Mouse (Mus musculus) MEL (cell line): Measurements from ENCODE around the gene Arhgap45. TPM values are rescaled to one million over a fixed set of nuclear protein-coding genes. Genes with fewer than 3 reads are reported as not detected.

ENCODE experiments used
- DNase-seq: peaks from one replicate; pipeline ENCODE4 v3.0.0; 2011; ENCODE audit warnings: low read depth, low spot score
- H3K27ac ChIP-seq: 2 replicates; pipeline ENCODE4 v1.5.1; 2012; ENCODE audit warnings: low read depth, mild to moderate bottlenecking, control low read depth, low read length, moderate library complexity; ENCODE audit not compliant: control insufficient read depth
- H3K27me3 ChIP-seq, 2 experiments: fragments of 150-350 bp in 1 of 2; sonication (generic) in 1 of 2; 2 replicates each; pipeline ENCODE4 v1.6.1; 2012; ENCODE audit warnings: low read length in 2 of 2, mild to moderate bottlenecking in 2 of 2, improper control_type of control experiment in 1 of 2, moderate library complexity in 1 of 2; ENCODE audit not compliant: insufficient read depth in 2 of 2, control insufficient read depth in 1 of 2
- H3K36me3 ChIP-seq, 2 experiments: 2 replicates each; pipeline ENCODE4 v1.6.1; 2012 to 2014; ENCODE audit warnings: low read length in 2 of 2, improper control_type of control experiment in 1 of 2, inconsistent platforms in 1 of 2, mild to moderate bottlenecking in 1 of 2; ENCODE audit not compliant: insufficient read depth in 2 of 2, control insufficient read depth in 1 of 2
- H3K4me1 ChIP-seq, 2 experiments: fragments of 150-350 bp in 1 of 2; sonication (generic) in 1 of 2; 2 replicates each; pipeline ENCODE4 v1.6.1; 2012; ENCODE audit warnings: low read length in 2 of 2, improper control_type of control experiment in 1 of 2, mild to moderate bottlenecking in 1 of 2; ENCODE audit not compliant: insufficient read depth in 2 of 2, control insufficient read depth in 1 of 2
- H3K4me3 ChIP-seq, 2 experiments: fragments of 150-350 bp in 1 of 2; sonication (generic) in 1 of 2; 2 replicates each; pipeline ENCODE4 v1.5.1; 2012; ENCODE audit warnings: low read depth in 2 of 2, low read length in 2 of 2, mild to moderate bottlenecking in 2 of 2, moderate library complexity in 2 of 2, control low read depth in 1 of 2, improper control_type of control experiment in 1 of 2; ENCODE audit not compliant: control insufficient read depth in 1 of 2, insufficient read depth in 1 of 2
- H3K79me2 ChIP-seq: 2 replicates; pipeline ENCODE4 v1.6.1; 2012; ENCODE audit warnings: mild to moderate bottlenecking, low read length, moderate library complexity; ENCODE audit not compliant: control insufficient read depth, poor library complexity, insufficient read depth
- H3K9ac ChIP-seq: 2 replicates; pipeline ENCODE4 v1.6.1; 2012; ENCODE audit warnings: low read depth, mild to moderate bottlenecking, control low read depth, low read length, moderate library complexity; ENCODE audit not compliant: control insufficient read depth, poor library complexity, severe bottlenecking
- H3K9me3 ChIP-seq: fragments of 150-350 bp; sonication (generic); replicated peaks from 2 replicates; pipeline ENCODE4 v1.6.1; 2012; ENCODE audit warnings: mild to moderate bottlenecking, low read length, improper control_type of control experiment, moderate library complexity; ENCODE audit not compliant: insufficient read depth
- CHD1 ChIP-seq: IDR thresholded peaks from 2 replicates; pipeline ENCODE4 v1.6.1; 2012; ENCODE audit warnings: low read depth, mild to moderate bottlenecking, inconsistent platforms, low read length, improper control_type of control experiment
- CHD2 ChIP-seq: IDR thresholded peaks from 2 replicates; pipeline ENCODE4 v1.6.1; 2011; ENCODE audit warnings: low read length, improper control_type of control experiment
- E2F4 ChIP-seq: IDR thresholded peaks from 2 replicates; pipeline ENCODE4 v1.6.1; 2011; ENCODE audit warnings: low read depth, low read length, improper control_type of control experiment, borderline replicate concordance
- ELF1 ChIP-seq: IDR thresholded peaks from 2 replicates; pipeline ENCODE4 v1.6.1; 2014; ENCODE audit warnings: low read depth, mild to moderate bottlenecking, inconsistent platforms, low read length, improper control_type of control experiment, moderate library complexity
- EP300 ChIP-seq, 2 experiments: IDR thresholded peaks; 2 replicates each; pipeline ENCODE4 v1.6.1; 2011; ENCODE audit warnings: improper control_type of control experiment in 2 of 2, low read length in 2 of 2, low read depth in 1 of 2, mild to moderate bottlenecking in 1 of 2
- ETS1 ChIP-seq: IDR thresholded peaks from 2 replicates; pipeline ENCODE4 v1.6.1; 2012; ENCODE audit warnings: low read depth, mild to moderate bottlenecking, inconsistent platforms, low read length, improper control_type of control experiment, moderate library complexity
- GABPA ChIP-seq: IDR thresholded peaks from 2 replicates; pipeline ENCODE4 v1.6.1; 2012; ENCODE audit warnings: low read depth, mild to moderate bottlenecking, inconsistent platforms, low read length, improper control_type of control experiment, moderate library complexity
- HCFC1 ChIP-seq: IDR thresholded peaks from 2 replicates; pipeline ENCODE4 v1.6.1; 2012; ENCODE audit warnings: low read depth, mild to moderate bottlenecking, inconsistent platforms, low read length, improper control_type of control experiment, moderate library complexity
- MAFK ChIP-seq: IDR thresholded peaks from 2 replicates; pipeline ENCODE4 v1.6.1; 2011; ENCODE audit warnings: low read depth, mild to moderate bottlenecking, low read length, improper control_type of control experiment, borderline replicate concordance
- MAX ChIP-seq: IDR thresholded peaks from 2 replicates; pipeline ENCODE4 v1.6.1; 2011; ENCODE audit warnings: low read length, improper control_type of control experiment
- MAZ ChIP-seq: IDR thresholded peaks from 2 replicates; pipeline ENCODE4 v1.6.1; 2012; ENCODE audit warnings: low read depth, mild to moderate bottlenecking, inconsistent platforms, low read length, improper control_type of control experiment
- MYB ChIP-seq: IDR thresholded peaks from 2 replicates; pipeline ENCODE4 v1.6.1; 2011; ENCODE audit warnings: mild to moderate bottlenecking, low read depth, low read length, improper control_type of control experiment
- MYC ChIP-seq: IDR thresholded peaks from 2 replicates; pipeline ENCODE4 v1.6.1; 2011; ENCODE audit warnings: low read depth, mild to moderate bottlenecking, low read length, improper control_type of control experiment, moderate library complexity
- NELFE ChIP-seq: IDR thresholded peaks from 2 replicates; pipeline ENCODE4 v1.6.1; 2011; ENCODE audit warnings: low read depth, low read length, improper control_type of control experiment
- NRF1 ChIP-seq: IDR thresholded peaks from 2 replicates; pipeline ENCODE4 v1.6.1; 2014; ENCODE audit warnings: low read depth, mild to moderate bottlenecking, inconsistent platforms, low read length, improper control_type of control experiment, moderate library complexity; ENCODE audit not compliant: poor library complexity, insufficient read depth, severe bottlenecking
- POLR2A ChIP-seq, 2 experiments: IDR thresholded peaks; 2 replicates each; pipeline ENCODE4 v1.6.1; 2011 to 2012; ENCODE audit warnings: low read length in 2 of 2, mild to moderate bottlenecking in 2 of 2, control low read depth in 1 of 2, improper control_type of control experiment in 1 of 2, low read depth in 1 of 2, moderate library complexity in 1 of 2; ENCODE audit not compliant: control insufficient read depth in 1 of 2, insufficient read depth in 1 of 2, poor library complexity in 1 of 2
- RAD21 ChIP-seq: IDR thresholded peaks from 2 replicates; pipeline ENCODE4 v1.6.1; 2011; ENCODE audit warnings: mild to moderate bottlenecking, low read depth, low read length, improper control_type of control experiment
- RCOR1 ChIP-seq: IDR thresholded peaks from 2 replicates; pipeline ENCODE4 v1.6.1; 2012; ENCODE audit warnings: low read depth, mild to moderate bottlenecking, inconsistent platforms, low read length, improper control_type of control experiment
- SIN3A ChIP-seq: IDR thresholded peaks from 2 replicates; pipeline ENCODE4 v1.6.1; 2012; ENCODE audit warnings: low read length, improper control_type of control experiment, inconsistent platforms
- TBP ChIP-seq: IDR thresholded peaks from 2 replicates; pipeline ENCODE4 v1.8.0; 2011; ENCODE audit warnings: low read depth, low read length, improper control_type of control experiment
- TCF12 ChIP-seq: IDR thresholded peaks from 2 replicates; pipeline ENCODE4 v1.6.1; 2014; ENCODE audit warnings: low read depth, mild to moderate bottlenecking, inconsistent platforms, low read length, improper control_type of control experiment, moderate library complexity
- USF1 ChIP-seq: IDR thresholded peaks from 2 replicates; pipeline ENCODE4 v1.6.1; 2014; ENCODE audit warnings: low read depth, mild to moderate bottlenecking, inconsistent platforms, low read length, improper control_type of control experiment, moderate library complexity
- USF2 ChIP-seq, 2 experiments: IDR thresholded peaks; 2 replicates each; pipeline ENCODE4 v1.6.1; 2011 to 2012; ENCODE audit warnings: improper control_type of control experiment in 2 of 2, low read length in 2 of 2, borderline replicate concordance in 1 of 2, inconsistent platforms in 1 of 2, low read depth in 1 of 2, mild to moderate bottlenecking in 1 of 2; ENCODE audit not compliant: insufficient read depth in 1 of 2
- ZKSCAN1 ChIP-seq: IDR thresholded peaks from 2 replicates; pipeline ENCODE4 v1.6.1; 2012; ENCODE audit warnings: low read depth, mild to moderate bottlenecking, inconsistent platforms, low read length, improper control_type of control experiment, moderate library complexity
- ZMIZ1 ChIP-seq: IDR thresholded peaks from 2 replicates; pipeline ENCODE4 v1.6.1; 2012; ENCODE audit warnings: low read depth, mild to moderate bottlenecking, inconsistent platforms, low read length, improper control_type of control experiment, moderate library complexity
- polyA plus RNA-seq, 2 experiments: library from polyadenylated mRNA; stranded (reverse) in 1 of 2; unstranded in 1 of 2; fragments of >175 nt in 1 of 2; fragments of >200 nt in 1 of 2; gene quantifications; 2 replicates each; pipeline versions ENCODE4 v1.2.1 to v1.2.4; 2012; ENCODE audit warnings: low replicate concordance in 2 of 2, low read depth in 1 of 2; ENCODE audit not compliant: insufficient read length in 2 of 2, insufficient read depth in 1 of 2, missing spikeins in 1 of 2
- total RNA-seq: library from RNA; depleted of rRNA; stranded (reverse); fragments of 300-350 nt; gene quantifications from 2 replicates; pipeline ENCODE4 v1.2.3, GENCODE M21; 2012

The Arhgap45 gene
- total and polyA plus RNA-seq, 3 experiments = 26.2 to 53.6 TPM; not detected in 1

DNA sequence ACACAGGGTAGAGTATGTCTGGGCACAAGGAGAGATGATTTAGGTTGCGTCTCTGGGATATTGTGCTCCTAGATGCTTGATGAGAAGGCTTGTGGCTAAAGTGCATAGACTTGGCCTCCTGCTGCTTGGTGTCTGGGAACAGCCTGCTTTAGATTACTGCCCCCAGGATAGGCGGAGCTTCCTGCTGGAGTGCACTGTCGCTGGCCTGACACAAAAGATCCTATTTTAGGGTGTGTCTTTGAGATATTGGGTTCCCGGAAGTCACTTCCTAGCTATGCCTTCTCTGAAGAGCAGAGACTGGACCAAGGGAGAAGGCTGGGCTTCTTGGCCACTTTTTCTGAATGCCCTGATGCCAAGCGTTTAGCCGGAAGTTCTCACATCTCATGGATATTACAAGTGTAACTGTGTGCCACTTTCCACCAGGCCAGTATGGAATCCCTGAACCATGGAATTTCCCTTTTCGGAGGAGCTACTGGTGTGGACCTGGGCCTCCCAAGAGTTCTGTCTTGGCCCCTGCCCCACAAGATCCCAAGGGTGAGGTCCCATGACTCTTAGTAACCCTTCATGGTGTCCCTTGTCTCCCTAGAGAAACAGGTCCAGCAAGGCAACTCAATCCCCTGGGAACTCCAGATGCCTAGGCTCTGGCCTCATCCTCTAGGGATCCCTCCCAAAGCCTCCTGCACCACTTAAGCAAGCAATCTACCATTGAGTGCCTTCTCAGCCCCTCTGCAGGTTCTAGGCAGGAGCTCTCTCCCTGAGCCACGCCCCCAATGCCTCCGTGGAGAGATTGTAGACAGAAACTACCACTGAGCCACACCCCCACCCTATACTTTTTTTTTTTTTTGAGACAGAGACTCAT, 12.8 kb upstream of the Arhgap45 start (continued):
- TF ChIP-seq MAZ (no peak), NELFE (peak; percentile 26; the same call in 1 of the 2 replicates), TCF12 (no peak), ETS1 (no peak), NRF1 (0 out of 2 replicates have a peak, but pooled peaks have one; percentile 22), ZKSCAN1 (no peak), GABPA (no peak), SIN3A (no peak), RAD21 (no peak), MAFK (no peak), USF1 (no peak), MYB (no peak), RCOR1 (0 out of 2 replicates have a peak, but pooled peaks have one; percentile 10), CHD2 (no peak), MYC (no peak), ZMIZ1 (no peak)

DNA sequence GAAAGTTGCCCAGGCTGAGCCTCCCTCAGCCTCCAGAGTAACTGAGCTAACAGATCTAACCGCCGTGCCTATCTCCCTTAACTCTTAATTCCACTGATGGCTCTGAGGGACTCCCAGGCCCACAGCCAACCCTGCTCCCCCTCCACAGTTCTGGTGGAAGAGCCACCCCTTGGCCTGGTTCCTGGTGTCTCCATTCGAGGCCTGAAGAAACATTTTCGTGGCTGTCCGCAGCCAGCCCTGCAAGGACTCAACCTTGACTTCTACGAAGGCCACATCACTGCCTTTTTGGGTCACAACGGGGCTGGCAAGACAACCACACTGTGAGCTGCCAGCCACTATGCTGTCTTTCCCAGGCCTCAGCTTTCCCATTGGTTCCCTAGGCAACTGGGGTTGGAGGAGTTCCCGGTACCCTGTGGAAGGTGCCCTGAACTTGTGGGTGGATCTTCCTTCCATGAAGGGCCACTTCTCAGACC, 12.2 kb upstream of the Arhgap45 start:
- Histone ChIP-seq H3K9ac (no peak overlapping the region), H3K36me3 (peaks cover 0 to 12% of the 10 kb centered on the region in 2 experiments; a peak in 3 of 4 replicates), H3K27me3 (no peaks in the 10 kb centered on the region), H3K79me2 (no peaks in the 10 kb centered on the region), H3K27ac (peak overlapping the region; percentile 66), H3K4me1 (peaks cover 7 to 22% of the 10 kb centered on the region in 2 experiments), H3K4me3 (no peak overlapping the region), H3K9me3 (no peaks in the 10 kb centered on the region)
- TF ChIP-seq USF1 = no peak
- TF ChIP-seq EP300 (IDR thresholded peaks at IDR 0.05; ENCODE audit: low read depth in 1 of 2, low read length in 2 of 2) = peak; percentile 43 to 69; a peak in 3 of 4 replicates
- TF ChIP-seq GABPA = no peak
- TF ChIP-seq RCOR1 = no peak
- no peak for TF ChIP-seq ELF1
- TF ChIP-seq MAZ = peak; percentile 64; the same call in 1 of the 2 replicates
- TF ChIP-seq MAFK = no peak
- TF ChIP-seq MAX = peak; percentile 24; the same call in 1 of the 2 replicates
- TF ChIP-seq CHD2 = no peak
- TF ChIP-seq MYB = peak; percentile 91
- no peak for TF ChIP-seq USF2 (IDR thresholded peaks at IDR 0.05; ENCODE audit: borderline replicate concordance in 1 of 2, insufficient read depth in 1 of 2, low read depth in 1 of 2, low read length in 2 of 2)
- no peak for TF ChIP-seq TBP
- no peak for TF ChIP-seq SIN3A
- TF ChIP-seq HCFC1 = peak; percentile 43; the same call in 1 of the 2 replicates
- no peak for TF ChIP-seq POLR2A (IDR thresholded peaks at IDR 0.05; ENCODE audit: control insufficient read depth in 1 of 2, insufficient read depth in 1 of 2, low read depth in 1 of 2, low read length in 2 of 2, poor library complexity in 1 of 2)
- no peak for TF ChIP-seq E2F4
- TF ChIP-seq TCF12 = 0 out of 2 replicates have a peak, but pooled peaks have one; percentile 21
- no peak for TF ChIP-seq ZKSCAN1
- 0 out of 2 replicates have a peak, but pooled peaks have one; percentile 17 for TF ChIP-seq CHD1
- no peak for DNase-seq
